Mouse (Mus musculus) liver, embryonic 13.5 days (tissue): ENCODE results near the gene Ereg. TPM values are rescaled to one million over a fixed set of nuclear protein-coding genes. Genes with fewer than 3 reads are reported as not detected.
A peak's percentile ranks its signal among the peaks of the same experiment; 100 is the strongest.

Source experiments
- ATAC-seq: fragments of 200-750 bp; cut with Nextera tagmentation; 2 replicates; pipeline ENCODE4 v1.8.0; 2017; ENCODE audit warnings: low read depth, mild to moderate bottlenecking, moderate number of reproducible peaks, moderate library complexity
- DNase-seq: peaks from one replicate; pipeline ENCODE4 v3.0.0; 2022
- H3K27ac ChIP-seq: fragments of 300-500 bp; sonication (generic); 2 replicates; pipeline ENCODE4 v1.5.1; 2015; ENCODE audit warnings: moderate library complexity, mild to moderate bottlenecking, inconsistent platforms
- H3K27me3 ChIP-seq: fragments of 300-500 bp; sonication (generic); 2 replicates; pipeline ENCODE4 v1.6.1; 2015; ENCODE audit warnings: mild to moderate bottlenecking, inconsistent platforms
- H3K36me3 ChIP-seq: fragments of 300-500 bp; sonication (generic); 2 replicates; pipeline ENCODE4 v1.6.1; 2015; ENCODE audit warnings: mild to moderate bottlenecking, inconsistent platforms
- H3K4me1 ChIP-seq: fragments of 300-500 bp; sonication (generic); replicated peaks from 2 replicates; pipeline ENCODE4 v1.6.1; 2015; ENCODE audit warnings: inconsistent platforms
- H3K4me2 ChIP-seq: fragments of 300-500 bp; sonication (generic); 2 replicates; pipeline ENCODE4 v1.6.1; 2015; ENCODE audit warnings: inconsistent platforms, mild to moderate bottlenecking, moderate library complexity
- H3K4me3 ChIP-seq: fragments of 300-500 bp; sonication (generic); replicated peaks from 2 replicates; pipeline ENCODE4 v1.5.1; 2015; ENCODE audit warnings: mild to moderate bottlenecking, inconsistent platforms
- H3K9ac ChIP-seq: fragments of 300-500 bp; sonication (generic); 2 replicates; pipeline ENCODE4 v1.6.1; 2015; ENCODE audit warnings: mild to moderate bottlenecking, inconsistent platforms
- H3K9me3 ChIP-seq: fragments of 300-500 bp; sonication (generic); replicated peaks from 2 replicates; pipeline ENCODE4 v1.6.1; 2016; ENCODE audit warnings: inconsistent platforms
- WGBS: fragments of 180-500 bp; shearing (Covaris S2); methylation state at CpG from one replicate; pipeline ENCODE4 v1.1.7; 2015; ENCODE audit not compliant: insufficient replicate concordance; 5-methylcytosine and 5-hydroxymethylcytosine counted together
- polyA plus RNA-seq: library from polyadenylated mRNA; unstranded; fragments of >200 nt; fragmentation: Nextera tagmentation; extraction: Ambion mirVana; gene quantifications from 2 replicates; pipeline ENCODE4 v1.2.1, GENCODE M21; 2015

The Ereg gene
- polyA plus RNA-seq, result 0.06 and 0.10 TPM in 2 replicates

DNA sequence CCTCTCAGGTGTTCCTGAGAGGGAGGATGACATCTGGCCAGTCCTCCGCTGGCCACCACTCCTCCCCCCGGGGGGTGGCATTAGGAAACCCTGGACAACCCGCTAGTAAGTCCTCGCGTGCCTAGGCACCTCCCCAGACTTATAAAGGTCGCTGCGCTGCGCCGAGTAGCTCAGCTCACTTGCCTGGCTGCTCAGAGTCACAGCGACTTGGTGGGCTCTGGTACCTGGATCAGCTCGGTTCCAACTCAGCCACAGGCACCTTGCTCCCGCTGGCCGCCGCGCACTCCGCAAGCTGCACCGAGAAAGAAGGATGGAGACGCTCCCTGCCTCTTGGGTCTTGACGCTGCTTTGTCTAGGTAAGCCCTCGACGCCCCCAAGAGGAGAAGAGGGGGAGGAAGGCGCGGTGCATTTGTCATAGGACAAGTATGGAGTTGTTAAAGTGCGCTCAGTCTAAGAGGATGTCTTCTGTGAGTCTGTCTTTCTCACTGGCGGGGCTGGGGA lies at the start of gene Ereg:
Gene Ereg, plus strand, starts transcription at position 173 of the 501 bp plus-strand sequence.
- Histone ChIP-seq H3K9ac (no peak within 1 kb of the TSS), H3K27me3 (peaks cover 17% of the 10 kb centered on the region), H3K9me3 (no peaks in the 10 kb centered on the region), H3K36me3 (no peaks in the 10 kb centered on the region), H3K4me1 (no peaks in the 10 kb centered on the region), H3K27ac (no peak within 1 kb of the TSS), H3K4me3 (peak within 1 kb of the TSS; percentile 25), H3K4me2 (peak within 1 kb of the TSS; percentile 32; the same call in 1 of the 2 replicates)
- DNase-seq, result no peak
- no peak for ATAC-seq
- WGBS, result 4% methylated on average over 25 of the region's 25 CpGs

DNA sequence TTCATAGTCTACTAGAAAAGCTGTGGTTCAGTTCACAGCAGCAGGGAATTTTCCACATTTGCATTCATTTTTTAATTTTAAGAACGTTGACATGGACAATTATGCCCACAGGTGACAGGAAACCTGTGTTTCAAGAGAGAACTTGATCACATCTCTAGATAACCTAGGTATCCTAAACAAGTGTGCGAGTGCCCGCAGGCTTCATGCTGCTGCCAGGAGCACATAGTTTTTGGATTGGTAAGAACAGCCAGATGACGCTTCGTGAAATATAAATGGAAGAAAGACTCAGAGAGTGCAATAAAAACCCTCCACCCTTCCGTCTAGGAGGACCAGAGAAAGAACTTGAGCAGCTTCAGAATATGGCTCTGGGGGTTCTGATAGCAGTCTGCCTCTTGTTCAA lies 47.3 kb upstream of the Ereg start, which contains the start of gene Epgn:
Gene Epgn, plus strand, starts transcription at position 301 of the 400 bp plus-strand sequence.
- 67% methylated on average over 6 of the region's 6 CpGs for WGBS
- DNase-seq (no peak), ATAC-seq (no peak)
- Histone ChIP-seq H3K9me3 (no peaks in the 10 kb centered on the region), H3K27ac (no peak within 1 kb of the TSS), H3K27me3 (no peaks in the 10 kb centered on the region), H3K36me3 (no peaks in the 10 kb centered on the region), H3K4me1 (no peaks in the 10 kb centered on the region), H3K4me2 (no peak within 1 kb of the TSS), H3K9ac (no peak within 1 kb of the TSS), H3K4me3 (no peak within 1 kb of the TSS)

- Histone ChIP-seq H3K36me3 (no peaks in the 10 kb centered on the region), H3K27ac (no peak overlapping the region), H3K4me2 (no peak overlapping the region), H3K9me3 (no peaks in the 10 kb centered on the region), H3K4me1 (no peaks in the 10 kb centered on the region), H3K9ac (no peak overlapping the region), H3K4me3 (no peak overlapping the region), H3K27me3 (no peaks in the 10 kb centered on the region)
- no peak for ATAC-seq
- WGBS, result 48% methylated on average over 1 of the region's 1 CpGs
- DNase-seq, result no peak
Observed at GRCm38 (mm10) chr5:91027840-91028239, 46.6 kb upstream of the Ereg start.

GRCm38 (mm10) chr5:91030629-91031028 lies 43.8 kb upstream of the Ereg start:
- Histone ChIP-seq H3K36me3 (no peaks in the 10 kb centered on the region), H3K9ac (no peak overlapping the region), H3K27ac (no peak overlapping the region), H3K4me3 (no peak overlapping the region), H3K4me2 (no peak overlapping the region), H3K9me3 (no peaks in the 10 kb centered on the region), H3K27me3 (no peaks in the 10 kb centered on the region), H3K4me1 (no peaks in the 10 kb centered on the region)
- WGBS, result 61% methylated on average over 2 of the region's 2 CpGs
- ATAC-seq (no peak), DNase-seq (no peak)

DNA sequence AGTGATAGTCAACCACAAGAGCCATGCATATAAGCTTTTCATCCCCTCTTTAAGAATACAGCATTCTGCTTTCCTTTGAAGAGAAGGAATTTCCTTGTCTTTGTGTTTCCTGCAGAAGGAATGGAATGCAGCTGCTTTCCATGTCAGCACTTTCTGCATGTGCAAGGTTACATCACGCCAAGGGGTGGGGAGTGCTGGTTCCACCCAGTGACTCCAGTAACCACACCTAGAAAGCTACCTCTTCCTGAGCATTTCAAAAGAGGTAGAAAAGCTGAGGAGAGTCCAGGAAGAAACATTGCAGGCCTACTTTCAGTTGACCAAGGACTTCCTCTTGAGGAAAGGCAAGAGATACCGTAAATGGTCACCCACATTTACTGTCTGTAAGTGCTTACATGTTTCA lies 39.1 kb upstream of the Ereg start:
- Histone ChIP-seq H3K4me2 (no peak overlapping the region), H3K4me1 (no peaks in the 10 kb centered on the region), H3K27me3 (no peaks in the 10 kb centered on the region), H3K27ac (no peak overlapping the region), H3K4me3 (no peak overlapping the region), H3K36me3 (no peaks in the 10 kb centered on the region), H3K9ac (no peak overlapping the region), H3K9me3 (no peaks in the 10 kb centered on the region)
- ATAC-seq (no peak), DNase-seq (no peak)
- 58% methylated on average over 2 of the region's 2 CpGs for WGBS

DNA sequence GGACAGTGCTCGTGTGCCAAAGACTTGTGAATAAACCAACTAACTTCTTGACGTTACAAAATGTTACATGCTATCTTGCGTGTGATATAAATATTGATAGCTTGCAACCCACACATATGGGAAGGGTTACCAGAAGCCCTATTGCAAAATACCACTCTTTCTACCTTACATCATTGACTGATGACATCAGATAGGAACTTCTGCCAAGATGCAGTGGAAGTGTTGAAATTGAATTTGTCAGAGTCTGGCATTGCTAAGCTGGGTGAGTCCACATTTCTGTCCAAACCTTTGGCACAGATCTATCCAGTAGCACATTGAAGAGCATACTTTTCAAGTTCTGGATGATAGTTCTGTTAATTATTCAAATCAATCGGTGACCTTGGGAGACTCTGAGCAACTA lies 37.8 kb upstream of the Ereg start:
- no peaks in the 10 kb centered on the region for H3K36me3 ChIP-seq
- no peak overlapping the region for H3K4me2 ChIP-seq
- DNase-seq (no peak), ATAC-seq (no peak)
- H3K9ac ChIP-seq, result no peak overlapping the region
- H3K4me1 ChIP-seq, result no peaks in the 10 kb centered on the region
- 64% methylated on average over 4 of the region's 4 CpGs for WGBS
- no peaks in the 10 kb centered on the region for H3K27me3 ChIP-seq
- no peak overlapping the region for H3K4me3 ChIP-seq
- no peaks in the 10 kb centered on the region for H3K9me3 ChIP-seq
- no peak overlapping the region for H3K27ac ChIP-seq

DNA sequence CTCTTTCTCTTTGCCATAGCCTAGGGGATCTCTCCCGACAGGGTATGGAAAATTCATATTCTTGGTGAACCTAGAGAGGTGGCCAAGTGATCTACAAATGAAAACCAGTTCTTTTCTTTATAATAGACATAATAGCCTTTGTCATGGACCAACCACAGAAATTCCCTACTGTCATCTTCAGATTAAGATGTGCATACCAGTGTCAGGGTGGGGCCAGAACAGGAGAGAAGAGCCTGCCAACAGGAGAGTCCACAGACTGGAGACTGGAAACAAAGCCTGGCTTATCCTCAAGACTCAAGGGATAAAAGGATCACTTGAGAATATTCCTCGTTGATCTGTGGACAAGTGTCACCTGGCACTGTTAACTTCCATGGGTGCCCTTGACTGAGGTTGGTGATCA lies 36.7 kb upstream of the Ereg start:
- no peaks in the 10 kb centered on the region for H3K36me3 ChIP-seq
- H3K9ac ChIP-seq, result no peak overlapping the region
- H3K4me2 ChIP-seq, result no peak overlapping the region
- no peak overlapping the region for H3K27ac ChIP-seq
- H3K4me1 ChIP-seq, result no peaks in the 10 kb centered on the region
- no peaks in the 10 kb centered on the region for H3K27me3 ChIP-seq
- ATAC-seq (no peak), DNase-seq (no peak)
- no peak overlapping the region for H3K4me3 ChIP-seq
- WGBS, result 45% methylated on average over 2 of the region's 2 CpGs
- H3K9me3 ChIP-seq, result no peaks in the 10 kb centered on the region

DNA sequence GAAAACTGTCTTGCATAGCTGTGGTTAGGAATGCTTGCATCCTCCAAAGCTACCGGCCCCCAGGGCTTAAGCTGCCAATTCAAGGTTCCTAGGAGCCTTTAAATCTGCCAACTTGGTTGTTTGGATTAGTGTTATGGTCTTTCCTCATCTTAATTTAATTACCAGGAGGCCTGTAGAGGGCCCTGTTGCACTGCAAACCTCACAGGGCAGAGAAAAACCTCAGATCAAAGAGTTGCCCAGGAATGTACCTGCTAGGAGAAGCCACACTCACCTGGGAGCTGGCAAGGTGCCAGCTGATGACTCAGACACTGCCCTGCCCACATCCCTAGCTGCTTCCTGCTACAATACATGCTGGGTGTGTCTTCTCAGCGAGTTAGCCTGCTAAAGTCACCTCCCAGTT lies 35.9 kb upstream of the Ereg start:
- Histone ChIP-seq H3K4me3 (no peak overlapping the region), H3K9me3 (no peaks in the 10 kb centered on the region), H3K36me3 (no peaks in the 10 kb centered on the region), H3K27ac (no peak overlapping the region), H3K27me3 (no peaks in the 10 kb centered on the region), H3K9ac (no peak overlapping the region), H3K4me1 (no peaks in the 10 kb centered on the region), H3K4me2 (no peak overlapping the region)
- WGBS, result 11% methylated on average over 2 of the region's 2 CpGs
- ATAC-seq (no peak), DNase-seq (no peak)

- Histone ChIP-seq H3K27me3 (no peaks in the 10 kb centered on the region), H3K27ac (no peak overlapping the region), H3K9ac (no peak overlapping the region), H3K4me3 (no peak overlapping the region), H3K9me3 (no peaks in the 10 kb centered on the region), H3K4me1 (no peaks in the 10 kb centered on the region), H3K4me2 (no peak overlapping the region), H3K36me3 (no peaks in the 10 kb centered on the region)
- ATAC-seq, result no peak
- 60% methylated on average over 2 of the region's 2 CpGs for WGBS
- DNase-seq, result no peak
Observed at GRCm38 (mm10) chr5:91038963-91039362, 35.5 kb upstream of the Ereg start.

GRCm38 (mm10) chr5:91047987-91048386 lies 26.4 kb upstream of the Ereg start:
- no peak overlapping the region for H3K9ac ChIP-seq
- no peak overlapping the region for H3K27ac ChIP-seq
- DNase-seq (no peak), ATAC-seq (no peak)
- no peaks in the 10 kb centered on the region for H3K36me3 ChIP-seq
- H3K4me2 ChIP-seq, result no peak overlapping the region
- H3K4me3 ChIP-seq, result no peak overlapping the region
- no peaks in the 10 kb centered on the region for H3K9me3 ChIP-seq
- H3K4me1 ChIP-seq, result no peaks in the 10 kb centered on the region
- WGBS, result 62% methylated on average over 6 of the region's 6 CpGs
- no peaks in the 10 kb centered on the region for H3K27me3 ChIP-seq

DNA sequence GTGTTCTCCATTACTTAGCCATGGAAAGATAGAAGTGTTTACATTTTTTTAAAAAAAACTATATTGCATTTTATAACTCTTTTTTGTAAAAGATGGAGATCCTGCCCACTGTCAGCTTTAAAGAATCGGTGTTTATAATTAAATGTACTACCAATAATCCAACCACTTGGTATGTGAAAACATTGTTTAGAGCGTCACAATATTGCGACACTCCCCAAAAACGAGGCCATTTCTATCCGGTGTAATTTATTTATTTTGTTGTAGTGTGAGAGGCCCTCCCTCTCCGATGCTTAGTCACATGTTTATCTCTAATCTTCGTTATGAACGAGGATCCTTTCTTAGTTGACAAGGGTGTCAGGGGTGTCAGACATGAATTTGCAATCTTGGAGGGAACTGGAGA lies 26.0 kb upstream of the Ereg start:
- Histone ChIP-seq H3K36me3 (no peaks in the 10 kb centered on the region), H3K27ac (no peak overlapping the region), H3K9ac (no peak overlapping the region), H3K27me3 (no peaks in the 10 kb centered on the region), H3K9me3 (no peaks in the 10 kb centered on the region), H3K4me2 (no peak overlapping the region), H3K4me3 (no peak overlapping the region), H3K4me1 (no peaks in the 10 kb centered on the region)
- DNase-seq (no peak), ATAC-seq (no peak)
- WGBS, result 66% methylated on average over 8 of the region's 8 CpGs

DNA sequence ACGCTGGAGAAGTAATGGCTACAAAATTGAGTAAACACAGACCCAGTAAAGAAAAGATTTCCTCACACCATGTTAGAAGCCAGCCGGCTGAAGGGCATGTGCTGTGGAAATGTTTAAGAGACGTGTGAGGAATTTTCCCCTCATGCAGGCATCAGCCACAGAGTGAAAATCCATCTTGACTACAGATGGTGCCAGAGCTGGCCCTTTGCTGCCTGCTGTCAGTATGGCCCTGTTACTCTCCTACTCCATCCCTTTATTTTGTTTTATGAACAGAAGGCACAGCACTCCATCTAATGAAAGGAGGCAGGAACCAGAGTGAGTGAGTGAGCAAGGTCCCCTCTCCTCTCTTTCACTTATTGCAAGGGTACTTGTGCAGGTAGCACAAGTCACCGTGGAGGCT lies 2.1 kb upstream of the Ereg start:
- H3K4me1 ChIP-seq, result no peaks in the 10 kb centered on the region
- H3K36me3 ChIP-seq, result no peaks in the 10 kb centered on the region
- DNase-seq, result no peak
- WGBS, result 69% methylated on average over 4 of the region's 4 CpGs
- no peak for ATAC-seq
- H3K9ac ChIP-seq, result no peak overlapping the region
- H3K27ac ChIP-seq, result no peak overlapping the region
- no peaks in the 10 kb centered on the region for H3K9me3 ChIP-seq
- H3K4me2 ChIP-seq, result no peak overlapping the region
- H3K4me3 ChIP-seq, result no peak overlapping the region
- H3K27me3 ChIP-seq, result peaks cover 17% of the 10 kb centered on the region
